Mouse (Mus musculus) E14TG2a.4 (cell line): ENCODE measurements around the gene Lzts2.
A peak's percentile ranks its signal among the peaks of the same experiment; 100 is the strongest.

ENCODE experiments used
- H3K27me3 ChIP-seq: 2 replicates; pipeline ENCODE4 v1.6.1; 2014; ENCODE audit warnings: low read length, control low read depth; ENCODE audit not compliant: insufficient read depth
- H3K36me3 ChIP-seq: 2 replicates; pipeline ENCODE4 v1.6.1; 2014; ENCODE audit warnings: low read length, control low read depth; ENCODE audit not compliant: insufficient read depth
- H3K4me1 ChIP-seq: replicated peaks from 2 replicates; pipeline ENCODE4 v1.6.1; 2014; ENCODE audit warnings: low read depth, low read length, control low read depth
- H3K4me3 ChIP-seq: replicated peaks from 2 replicates; pipeline ENCODE4 v1.5.1; 2014; ENCODE audit warnings: mild to moderate bottlenecking, low read length
- H3K9me3 ChIP-seq: 2 replicates; pipeline ENCODE4 v1.6.1; 2014; ENCODE audit warnings: low read length, control low read depth
- CTCF ChIP-seq: conservative IDR thresholded peaks from 2 replicates; pipeline ENCODE4 v1.5.1; 2014; ENCODE audit warnings: low read length
- NANOG ChIP-seq: IDR thresholded peaks from 2 replicates; pipeline ENCODE4 v1.6.1; 2014; ENCODE audit warnings: borderline replicate concordance, low read length, mixed read lengths
- POU5F1 ChIP-seq: IDR thresholded peaks from 2 replicates; pipeline ENCODE4 v1.6.1; 2014; ENCODE audit warnings: low read length, borderline replicate concordance

Lzts2 gene

GRCm38 (mm10) chr19:45056364-45056763 lies 42.1 kb downstream of the Lzts2 start:
- Histone ChIP-seq H3K36me3 (peaks cover 5% of the 10 kb centered on the region; the same call in 1 of the 2 replicates), H3K4me1 (peaks cover 49% of the 10 kb centered on the region), H3K4me3 (no peak overlapping the region), H3K9me3 (no peaks in the 10 kb centered on the region), H3K27me3 (peaks cover 2% of the 10 kb centered on the region; the same call in 1 of the 2 replicates)
- TF ChIP-seq CTCF (peak; percentile 33), POU5F1 (no peak)

- H3K4me3 ChIP-seq: 0 out of 2 replicates have a peak overlapping the region, but pooled peaks have one; percentile 4
- H3K27me3 ChIP-seq: peaks cover 2% of the 10 kb centered on the region; the same call in 1 of the 2 replicates
- H3K9me3 ChIP-seq: no peaks in the 10 kb centered on the region
- H3K36me3 ChIP-seq: peaks cover 5% of the 10 kb centered on the region; the same call in 1 of the 2 replicates
- TF ChIP-seq POU5F1 (no peak), NANOG (no peak), CTCF (no peak)
- H3K4me1 ChIP-seq: peaks cover 49% of the 10 kb centered on the region
Observed at GRCm38 (mm10) chr19:45056908-45057698, 42.9 kb downstream of the Lzts2 start.

- Histone ChIP-seq H3K4me1 (peaks cover 49% of the 10 kb centered on the region), H3K9me3 (no peaks in the 10 kb centered on the region), H3K4me3 (peak overlapping the region; percentile 85), H3K27me3 (peaks cover 2% of the 10 kb centered on the region; the same call in 1 of the 2 replicates), H3K36me3 (peaks cover under 1% of the 10 kb centered on the region; the same call in 1 of the 2 replicates)
- TF ChIP-seq NANOG: no peak
- no peak for TF ChIP-seq CTCF
- no peak for TF ChIP-seq POU5F1
Observed at GRCm38 (mm10) chr19:45057724-45058112, 43.5 kb downstream of the Lzts2 start.

- Histone ChIP-seq H3K27me3 (peaks cover 2% of the 10 kb centered on the region; the same call in 1 of the 2 replicates), H3K4me3 (peak overlapping the region; percentile 85), H3K4me1 (peaks cover 46% of the 10 kb centered on the region), H3K9me3 (no peaks in the 10 kb centered on the region), H3K36me3 (no peaks in the 10 kb centered on the region)
- TF ChIP-seq CTCF: no peak
- TF ChIP-seq NANOG: no peak
- no peak for TF ChIP-seq POU5F1
Observed at GRCm38 (mm10) chr19:45058113-45058839, 44.1 kb downstream of the Lzts2 start.

GRCm38 (mm10) chr19:45058841-45059240 lies 44.6 kb downstream of the Lzts2 start:
- Histone ChIP-seq H3K36me3 (no peaks in the 10 kb centered on the region), H3K4me3 (peak overlapping the region; percentile 85), H3K9me3 (no peaks in the 10 kb centered on the region), H3K27me3 (peaks cover 2% of the 10 kb centered on the region; the same call in 1 of the 2 replicates), H3K4me1 (peaks cover 42% of the 10 kb centered on the region)
- TF ChIP-seq POU5F1 (no peak), CTCF (no peak), NANOG (no peak)

GRCm38 (mm10) chr19:45063565-45064292 lies 49.5 kb downstream of the Lzts2 start:
- Histone ChIP-seq H3K4me3 (peak overlapping the region; percentile 39; the same call in 1 of the 2 replicates), H3K27me3 (peaks cover 39% of the 10 kb centered on the region), H3K4me1 (peaks cover 37% of the 10 kb centered on the region), H3K9me3 (no peaks in the 10 kb centered on the region), H3K36me3 (no peaks in the 10 kb centered on the region)
- TF ChIP-seq POU5F1 (no peak), CTCF (peak; percentile 50)

GRCm38 (mm10) chr19:45065226-45065625 lies 51.0 kb downstream of the Lzts2 start:
- no peaks in the 10 kb centered on the region for H3K9me3 ChIP-seq
- peaks cover 44% of the 10 kb centered on the region for H3K27me3 ChIP-seq
- peaks cover 31% of the 10 kb centered on the region for H3K4me1 ChIP-seq
- TF ChIP-seq NANOG: no peak
- TF ChIP-seq CTCF: peak; percentile 21; the same call in 1 of the 2 replicates
- peak overlapping the region; percentile 64 for H3K4me3 ChIP-seq
- no peaks in the 10 kb centered on the region for H3K36me3 ChIP-seq

GRCm38 (mm10) chr19:45067170-45067569 lies 53.0 kb downstream of the Lzts2 start:
- Histone ChIP-seq H3K36me3 (no peaks in the 10 kb centered on the region), H3K27me3 (peaks cover 44% of the 10 kb centered on the region), H3K4me3 (peak overlapping the region; percentile 46), H3K9me3 (no peaks in the 10 kb centered on the region), H3K4me1 (peaks cover 47% of the 10 kb centered on the region)
- TF ChIP-seq CTCF (no peak; the same call in 1 of the 2 replicates), NANOG (no peak), POU5F1 (no peak)
